Mouse (Mus musculus): ENCODE data around the gene Ntm. TPM values are rescaled to one million over a fixed set of nuclear protein-coding genes. Genes with fewer than 3 reads are reported as not detected.

Ntm gene
- polyA plus RNA-seq, 1 experiment from 2014 or later = 20.1 TPM

- H3K36me3 ChIP-seq = no peaks in the 10 kb centered on the region
- H3K4me2 ChIP-seq = no peak overlapping the region
- no peak for ATAC-seq (ENCODE audit: insufficient number of reproducible peaks, insufficient read depth, low FRiP score, low TSS enrichment, low read depth)
- H3K4me3 ChIP-seq (replicated peaks) = no peak overlapping the region
- 35% methylated on average over 3 of the region's 3 CpGs for WGBS
- no peak overlapping the region for H3K9ac ChIP-seq (replicated peaks)
- no peaks in the 10 kb centered on the region for H3K9me3 ChIP-seq
- H3K27me3 ChIP-seq = peaks cover 86% of the 10 kb centered on the region
- H3K4me1 ChIP-seq (replicated peaks) = peaks cover 48% of the 10 kb centered on the region
- H3K27ac ChIP-seq = no peak overlapping the region
Measured at GRCm38 (mm10) chr9:29317623-29318022, 645.3 kb downstream of the Ntm start.

GRCm38 (mm10) chr9:29315842-29316241 lies 647.1 kb downstream of the Ntm start:
- no peak overlapping the region for H3K9ac ChIP-seq (replicated peaks)
- H3K4me3 ChIP-seq (replicated peaks) = no peak overlapping the region
- peaks cover 44% of the 10 kb centered on the region for H3K4me1 ChIP-seq (replicated peaks)
- H3K36me3 ChIP-seq = no peaks in the 10 kb centered on the region
- H3K27ac ChIP-seq = no peak overlapping the region
- no peak overlapping the region for H3K4me2 ChIP-seq
- H3K9me3 ChIP-seq = no peaks in the 10 kb centered on the region
- H3K27me3 ChIP-seq = peaks cover 85% of the 10 kb centered on the region
- ATAC-seq (ENCODE audit: insufficient number of reproducible peaks, insufficient read depth, low FRiP score, low TSS enrichment, low read depth) = no peak
- WGBS = 65% methylated on average over 8 of the region's 8 CpGs

- Histone ChIP-seq H3K27ac (no peak overlapping the region), H3K4me3 (replicated peaks) (no peak overlapping the region), H3K9me3 (no peaks in the 10 kb centered on the region), H3K4me2 (no peak overlapping the region), H3K9ac (replicated peaks) (no peak overlapping the region), H3K36me3 (no peaks in the 10 kb centered on the region), H3K27me3 (peaks cover 51% of the 10 kb centered on the region), H3K4me1 (replicated peaks) (peaks cover 11% of the 10 kb centered on the region)
- no peak for ATAC-seq (ENCODE audit: insufficient number of reproducible peaks, insufficient read depth, low FRiP score, low TSS enrichment, low read depth)
- 11% methylated on average over 2 of the region's 2 CpGs for WGBS
Measured at GRCm38 (mm10) chr9:29306961-29307360, 656.0 kb downstream of the Ntm start.

GRCm38 (mm10) chr9:29298340-29298739 lies 664.6 kb downstream of the Ntm start:
- H3K27ac ChIP-seq = no peak overlapping the region
- ATAC-seq (ENCODE audit: insufficient number of reproducible peaks, insufficient read depth, low FRiP score, low TSS enrichment, low read depth) = no peak
- H3K9ac ChIP-seq (replicated peaks) = no peak overlapping the region
- WGBS = 92% methylated on average over 3 of the region's 3 CpGs
- H3K9me3 ChIP-seq = no peaks in the 10 kb centered on the region
- no peaks in the 10 kb centered on the region for H3K4me1 ChIP-seq (replicated peaks)
- H3K4me3 ChIP-seq (replicated peaks) = no peak overlapping the region
- H3K4me2 ChIP-seq = no peak overlapping the region
- peaks cover 19% of the 10 kb centered on the region for H3K27me3 ChIP-seq
- H3K36me3 ChIP-seq = no peaks in the 10 kb centered on the region

- no peak for ATAC-seq (ENCODE audit: insufficient number of reproducible peaks, insufficient read depth, low FRiP score, low TSS enrichment, low read depth)
- Histone ChIP-seq H3K27me3 (peaks cover 20% of the 10 kb centered on the region), H3K4me1 (replicated peaks) (no peaks in the 10 kb centered on the region), H3K4me2 (no peak overlapping the region), H3K9me3 (no peaks in the 10 kb centered on the region), H3K4me3 (replicated peaks) (no peak overlapping the region), H3K9ac (replicated peaks) (no peak overlapping the region), H3K27ac (no peak overlapping the region), H3K36me3 (no peaks in the 10 kb centered on the region)
- 84% methylated on average over 3 of the region's 3 CpGs for WGBS
Measured at GRCm38 (mm10) chr9:29296752-29297151, 666.2 kb downstream of the Ntm start.

- WGBS = 82% methylated on average over 7 of the region's 7 CpGs
- ATAC-seq (ENCODE audit: insufficient number of reproducible peaks, insufficient read depth, low FRiP score, low TSS enrichment, low read depth) = no peak
Measured at GRCm38 (mm10) chr9:29288003-29288704, 674.8 kb downstream of the Ntm start.

GRCm38 (mm10) chr9:29285144-29285543 lies 677.8 kb downstream of the Ntm start:
- H3K9me3 ChIP-seq = no peaks in the 10 kb centered on the region
- ATAC-seq (ENCODE audit: insufficient number of reproducible peaks, insufficient read depth, low FRiP score, low TSS enrichment, low read depth) = no peak
- no peaks in the 10 kb centered on the region for H3K4me1 ChIP-seq (replicated peaks)
- H3K4me2 ChIP-seq = no peak overlapping the region
- no peak overlapping the region for H3K4me3 ChIP-seq (replicated peaks)
- H3K36me3 ChIP-seq = no peaks in the 10 kb centered on the region
- H3K27me3 ChIP-seq = peaks cover 12% of the 10 kb centered on the region; the same call in 1 of the 2 replicates
- H3K9ac ChIP-seq (replicated peaks) = no peak overlapping the region
- no peak overlapping the region for H3K27ac ChIP-seq

More at GRCm38 (mm10) chr9:29288003-29288704, 674.8 kb downstream of the Ntm start:
- Histone ChIP-seq H3K27me3 (peaks cover 17% of the 10 kb centered on the region; the same call in 1 of the 2 replicates), H3K36me3 (no peaks in the 10 kb centered on the region), H3K4me1 (replicated peaks) (no peaks in the 10 kb centered on the region), H3K27ac (no peak overlapping the region), H3K9ac (replicated peaks) (no peak overlapping the region), H3K9me3 (no peaks in the 10 kb centered on the region), H3K4me2 (no peak overlapping the region), H3K4me3 (replicated peaks) (no peak overlapping the region)

GRCm38 (mm10) chr9:29272861-29273260 lies 690.1 kb downstream of the Ntm start:
- 82% methylated on average over 3 of the region's 3 CpGs for WGBS

GRCm38 (mm10) chr9:29269988-29270387 lies 693.0 kb downstream of the Ntm start:
- H3K9me3 ChIP-seq = no peaks in the 10 kb centered on the region
- H3K4me2 ChIP-seq = no peak overlapping the region
- no peak overlapping the region for H3K27ac ChIP-seq
- no peaks in the 10 kb centered on the region; the same call in 1 of the 2 replicates for H3K27me3 ChIP-seq
- no peak for ATAC-seq (ENCODE audit: insufficient number of reproducible peaks, insufficient read depth, low FRiP score, low TSS enrichment, low read depth)
- H3K4me3 ChIP-seq (replicated peaks) = no peak overlapping the region
- no peak overlapping the region for H3K9ac ChIP-seq (replicated peaks)
- no peaks in the 10 kb centered on the region for H3K36me3 ChIP-seq
- 89% methylated on average over 6 of the region's 6 CpGs for WGBS
- no peaks in the 10 kb centered on the region for H3K4me1 ChIP-seq (replicated peaks)

More at GRCm38 (mm10) chr9:29272861-29273260, 690.1 kb downstream of the Ntm start:
- no peak overlapping the region for H3K4me3 ChIP-seq (replicated peaks)
- H3K36me3 ChIP-seq = no peaks in the 10 kb centered on the region
- no peak overlapping the region for H3K9ac ChIP-seq (replicated peaks)
- H3K9me3 ChIP-seq = no peaks in the 10 kb centered on the region
- H3K4me2 ChIP-seq = no peak overlapping the region
- no peak for ATAC-seq (ENCODE audit: insufficient number of reproducible peaks, insufficient read depth, low FRiP score, low TSS enrichment, low read depth)
- no peaks in the 10 kb centered on the region; the same call in 1 of the 2 replicates for H3K27me3 ChIP-seq
- no peak overlapping the region for H3K27ac ChIP-seq
- H3K4me1 ChIP-seq (replicated peaks) = no peaks in the 10 kb centered on the region

- Histone ChIP-seq H3K27me3 (no peaks in the 10 kb centered on the region; the same call in 1 of the 2 replicates), H3K4me2 (no peak overlapping the region), H3K4me1 (replicated peaks) (no peaks in the 10 kb centered on the region), H3K4me3 (replicated peaks) (no peak overlapping the region), H3K36me3 (no peaks in the 10 kb centered on the region), H3K27ac (no peak overlapping the region), H3K9me3 (no peaks in the 10 kb centered on the region), H3K9ac (replicated peaks) (no peak overlapping the region)
- no peak for ATAC-seq (ENCODE audit: insufficient number of reproducible peaks, insufficient read depth, low FRiP score, low TSS enrichment, low read depth)
- WGBS = 92% methylated on average over 2 of the region's 2 CpGs
Measured at GRCm38 (mm10) chr9:29269277-29269646, 693.7 kb downstream of the Ntm start.

GRCm38 (mm10) chr9:29268583-29269276 lies 694.2 kb downstream of the Ntm start:
- no peak for ATAC-seq (ENCODE audit: insufficient number of reproducible peaks, insufficient read depth, low FRiP score, low TSS enrichment, low read depth)
- Histone ChIP-seq H3K4me1 (replicated peaks) (no peaks in the 10 kb centered on the region), H3K9me3 (no peaks in the 10 kb centered on the region), H3K27me3 (no peaks in the 10 kb centered on the region; the same call in 1 of the 2 replicates), H3K36me3 (no peaks in the 10 kb centered on the region), H3K4me3 (replicated peaks) (no peak overlapping the region), H3K27ac (no peak overlapping the region), H3K4me2 (no peak overlapping the region), H3K9ac (replicated peaks) (no peak overlapping the region)
- WGBS = 60% methylated on average over 10 of the region's 10 CpGs

Data from limb, embryonic 12.5 days (tissue).